Mouse (Mus musculus) thymus, postnatal 0 days (tissue): ENCODE measurements around the gene Eif3l. TPM values are rescaled to one million over a fixed set of nuclear protein-coding genes. Genes with fewer than 3 reads are reported as not detected.

Source experiments
- DNase-seq: peaks from one replicate; pipeline ENCODE4 v3.0.0-alpha.2; 2015; ENCODE audit warnings: low spot score
- polyA plus RNA-seq: library from polyadenylated mRNA; unstranded; fragments of >200 nt; fragmentation: Nextera tagmentation; extraction: Ambion mirVana; gene quantifications from 2 replicates; pipeline ENCODE4 v1.2.1, GENCODE M21; 2015

The Eif3l gene
- polyA plus RNA-seq, 1 experiment from 2014 or later: 200 TPM

- DNase-seq: no peak
Observed at GRCm38 (mm10) chr15:79092284-79092683, 17.3 kb downstream of the Eif3l start.

GRCm38 (mm10) chr15:79093083-79093839 lies 18.3 kb downstream of the Eif3l start:
- DNase-seq: no peak

GRCm38 (mm10) chr15:79095483-79095882 lies 20.5 kb downstream of the Eif3l start:
- no peak for DNase-seq

- DNase-seq: no peak
Observed at GRCm38 (mm10) chr15:79096556-79096955, 21.6 kb downstream of the Eif3l start.

DNA sequence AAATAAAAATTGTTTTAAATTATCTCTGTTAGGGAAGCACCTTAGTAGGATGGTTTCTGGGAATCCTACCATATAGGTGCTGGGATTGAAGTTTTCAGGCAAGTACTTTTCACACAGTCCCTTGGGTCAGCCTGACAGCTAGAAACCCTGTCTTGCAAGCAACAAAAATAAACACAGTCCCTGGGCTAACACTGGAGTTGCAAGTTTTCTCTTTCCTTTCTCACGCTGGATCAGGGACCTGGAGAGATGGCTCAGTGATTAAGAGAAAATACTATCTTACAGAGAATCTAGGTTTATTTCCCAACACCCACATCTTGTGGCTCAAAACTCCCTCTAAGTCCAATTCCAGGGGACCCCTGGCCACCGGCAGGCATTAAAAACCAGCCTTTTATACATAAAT lies 22.2 kb downstream of the Eif3l start:
- DNase-seq: no peak

DNA sequence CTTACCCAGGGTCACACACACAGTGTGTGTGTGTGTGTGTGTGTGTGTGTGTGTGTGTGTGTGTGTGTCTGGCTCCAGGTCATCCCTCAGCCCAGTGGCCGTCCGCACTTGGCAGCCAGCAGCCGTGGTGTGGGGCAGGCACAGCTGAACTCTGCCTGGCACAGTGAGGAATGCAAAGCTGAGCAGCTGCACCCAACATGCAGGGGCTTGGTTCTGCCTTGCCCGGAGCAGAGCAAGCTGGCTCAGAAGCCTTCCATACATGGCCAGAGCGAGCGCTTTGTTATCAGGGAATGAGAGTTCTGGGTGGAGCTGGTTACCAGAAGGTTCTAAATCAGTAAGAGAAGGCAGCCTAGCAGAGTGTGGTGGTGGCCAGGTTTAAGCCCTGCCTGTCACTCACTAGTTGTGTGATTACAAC lies 22.6 kb downstream of the Eif3l start:
- DNase-seq: no peak

DNA sequence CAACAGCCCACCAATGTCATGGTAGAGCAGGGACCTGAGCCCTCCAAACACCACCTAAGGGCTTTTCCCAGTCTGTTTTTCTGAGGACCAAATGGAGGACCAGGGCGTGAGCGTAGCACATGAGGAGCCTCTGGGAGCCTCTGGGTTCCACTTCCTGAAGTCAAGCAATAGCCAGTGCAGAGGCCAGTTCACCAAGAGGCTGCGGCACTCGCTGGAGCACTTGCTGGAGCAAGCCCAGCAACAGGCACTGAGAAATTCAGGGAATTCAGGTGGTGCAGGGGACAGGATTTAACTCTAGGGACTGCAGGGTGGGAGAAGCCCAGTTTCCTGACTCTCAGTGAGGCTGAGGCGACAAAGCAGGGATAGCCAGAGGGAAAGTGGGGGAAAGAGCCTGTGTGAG lies 23.2 kb downstream of the Eif3l start:
- DNase-seq: no peak

GRCm38 (mm10) chr15:79098868-79099267 lies 23.9 kb downstream of the Eif3l start:
- DNase-seq: no peak

GRCm38 (mm10) chr15:79099456-79099855 lies 24.5 kb downstream of the Eif3l start:
- no peak for DNase-seq

DNA sequence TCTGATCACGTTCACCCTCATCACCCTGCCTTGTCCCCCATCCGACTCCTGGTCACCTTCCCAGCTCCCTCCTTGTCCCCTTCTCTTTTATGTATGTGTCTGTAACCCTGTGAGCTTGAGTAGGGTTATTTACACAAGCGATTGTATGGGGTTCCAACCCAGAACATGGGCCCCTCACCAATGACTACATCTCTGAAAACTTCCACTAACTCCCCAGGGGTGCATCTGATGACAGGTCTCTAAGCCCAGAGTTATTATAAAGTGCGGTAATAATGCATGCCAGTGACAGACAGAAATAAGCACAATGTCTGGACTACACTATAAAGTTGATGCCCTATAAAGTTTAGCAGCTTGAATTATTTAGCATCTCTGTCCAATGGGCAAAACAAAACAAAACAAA lies 25.4 kb downstream of the Eif3l start:
- DNase-seq: no peak

- DNase-seq: no peak
Observed at GRCm38 (mm10) chr15:79101531-79101930, 26.6 kb downstream of the Eif3l start.

GRCm38 (mm10) chr15:79103264-79103663 lies 28.3 kb downstream of the Eif3l start:
- DNase-seq: no peak

GRCm38 (mm10) chr15:79105804-79106203 lies 30.8 kb downstream of the Eif3l start:
- DNase-seq: no peak

DNA sequence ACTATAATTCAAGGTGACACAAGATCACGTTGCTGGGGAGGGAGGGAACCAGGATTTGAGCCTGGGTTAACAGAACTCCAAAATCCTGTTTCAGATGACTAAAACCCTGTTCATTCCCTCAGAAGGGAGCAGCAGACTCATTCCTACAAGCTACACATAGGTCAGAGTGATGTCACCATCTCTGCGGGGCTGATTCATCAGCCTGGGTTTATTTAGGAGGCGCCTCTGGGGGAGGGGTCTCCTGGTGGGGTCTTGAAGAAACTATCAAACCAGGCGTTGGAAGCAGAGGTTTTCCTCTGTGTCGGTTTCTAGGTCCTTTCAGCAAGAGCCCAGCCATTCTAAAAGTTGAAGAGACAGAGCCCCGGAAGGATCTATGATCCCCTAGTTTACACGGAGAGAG lies 33.0 kb downstream of the Eif3l start:
- no peak for DNase-seq

DNA sequence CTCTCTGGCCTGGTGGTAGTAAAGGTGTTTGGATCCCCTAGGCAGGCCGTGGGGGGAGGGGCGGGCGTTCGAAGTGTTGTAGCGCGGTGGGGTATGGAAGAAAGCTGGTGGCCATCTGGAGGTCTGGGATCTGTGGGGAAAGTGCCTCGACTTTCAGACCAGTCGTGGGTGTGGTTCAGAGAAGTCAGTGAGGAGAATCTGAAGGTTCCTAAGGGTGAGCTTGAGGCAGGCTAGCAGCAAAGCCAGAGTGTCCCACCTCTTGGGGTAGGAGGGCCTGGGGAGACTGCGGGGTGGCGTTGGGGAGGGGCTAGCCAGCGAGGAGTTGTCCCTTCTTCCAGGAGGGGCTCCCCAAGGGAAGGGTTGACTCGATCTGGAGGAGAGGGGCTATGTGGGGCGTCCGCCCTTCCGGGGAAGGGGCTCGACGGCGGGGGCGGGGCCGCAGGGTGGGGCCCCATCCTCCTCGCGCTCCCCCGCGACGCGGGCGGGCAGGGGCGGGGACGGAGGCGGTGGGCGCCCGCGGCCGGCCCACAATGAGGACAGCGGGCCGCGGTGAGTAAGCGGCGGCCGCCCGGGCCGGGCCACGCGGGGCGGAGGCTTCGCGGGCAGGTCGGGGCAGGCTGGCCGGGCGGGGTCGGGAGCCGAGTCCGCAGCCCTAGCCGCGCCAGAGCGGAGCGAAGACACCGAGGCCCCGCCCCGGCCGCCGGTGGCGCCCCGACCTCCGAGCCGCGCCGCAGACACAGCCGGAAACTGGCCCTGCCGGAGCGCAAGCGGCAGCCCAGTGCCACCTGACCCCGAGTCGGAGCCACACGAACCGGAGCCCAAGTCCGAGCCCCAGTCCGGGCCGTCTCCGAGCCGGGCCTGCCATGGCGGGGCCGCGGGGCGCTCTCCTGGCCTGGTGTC lies 33.7 kb downstream of the Eif3l start, which contains the start of gene Micall1:
Gene Micall1 (plus strand): TSS at position 478 of the 900 bp plus-strand sequence.
- peak; percentile 59 for DNase-seq

DNA sequence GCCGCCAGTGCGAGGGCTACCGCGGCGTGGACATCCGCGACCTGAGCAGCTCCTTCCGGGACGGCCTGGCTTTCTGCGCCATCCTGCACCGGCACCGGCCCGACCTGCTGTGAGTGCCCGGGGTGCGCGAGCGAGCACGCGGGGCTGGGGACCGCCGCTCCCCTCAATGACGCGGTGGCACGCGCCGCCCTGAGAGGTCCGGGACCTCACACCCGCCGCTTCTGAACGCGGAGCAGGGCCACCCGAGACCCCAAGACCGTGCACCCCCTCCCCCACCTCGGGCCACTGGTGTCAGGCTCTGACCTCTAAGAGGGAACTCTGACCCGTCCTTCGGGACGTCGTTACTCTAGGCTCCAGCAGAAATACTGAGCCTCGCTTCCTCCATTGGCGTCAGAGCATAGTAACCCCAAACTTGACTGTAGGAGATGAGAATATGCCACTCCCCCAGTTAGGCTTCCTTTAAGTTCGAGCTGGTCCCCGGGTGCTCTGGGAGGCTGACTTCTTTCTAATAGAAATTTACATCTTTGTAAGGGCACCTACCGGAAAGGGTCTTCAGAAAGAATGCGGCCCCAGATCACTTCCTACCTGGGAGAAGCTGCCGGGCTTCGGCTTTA lies 34.4 kb downstream of the Eif3l start:
- peak; percentile 38 for DNase-seq

DNA sequence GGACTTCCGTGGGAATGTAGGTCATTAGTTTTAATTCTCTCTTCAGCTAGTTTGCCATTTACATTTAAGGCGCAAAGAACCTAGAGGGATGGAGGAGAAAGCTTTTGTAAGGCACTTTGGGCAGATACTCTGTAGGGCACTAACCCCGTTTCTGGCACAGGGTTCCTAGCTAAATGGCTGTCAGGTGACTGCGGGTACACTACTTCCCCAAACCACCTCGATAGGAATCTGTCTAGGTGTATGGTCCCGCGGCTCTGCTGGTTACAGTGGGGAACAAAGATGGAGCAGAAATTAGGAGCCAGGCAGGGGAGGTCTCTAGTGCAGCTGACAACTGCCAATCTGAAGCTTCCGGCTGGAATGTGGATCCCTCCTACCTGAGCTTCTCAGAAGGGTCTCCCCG lies 35.1 kb downstream of the Eif3l start:
- no peak for DNase-seq

DNA sequence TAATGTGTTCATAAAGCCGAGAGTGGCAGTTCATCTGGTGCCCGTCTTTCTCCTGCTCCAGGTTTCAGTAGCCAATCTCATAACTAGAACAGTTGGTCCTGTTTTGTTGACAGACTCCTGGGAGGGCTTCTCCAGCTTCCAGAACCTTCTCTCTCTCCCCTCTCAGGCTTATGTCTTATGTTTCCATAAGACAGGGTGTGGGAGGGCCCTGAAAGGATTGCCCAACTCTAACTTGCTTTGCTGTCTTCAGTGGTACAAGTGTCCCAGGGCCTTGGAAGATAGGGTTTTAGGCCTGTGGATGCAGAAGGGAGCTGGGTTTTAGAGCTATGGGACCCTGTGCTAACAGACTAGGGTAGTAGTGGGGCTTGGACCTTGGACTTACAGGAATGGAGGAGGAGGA lies 35.5 kb downstream of the Eif3l start:
- DNase-seq: no peak

DNA sequence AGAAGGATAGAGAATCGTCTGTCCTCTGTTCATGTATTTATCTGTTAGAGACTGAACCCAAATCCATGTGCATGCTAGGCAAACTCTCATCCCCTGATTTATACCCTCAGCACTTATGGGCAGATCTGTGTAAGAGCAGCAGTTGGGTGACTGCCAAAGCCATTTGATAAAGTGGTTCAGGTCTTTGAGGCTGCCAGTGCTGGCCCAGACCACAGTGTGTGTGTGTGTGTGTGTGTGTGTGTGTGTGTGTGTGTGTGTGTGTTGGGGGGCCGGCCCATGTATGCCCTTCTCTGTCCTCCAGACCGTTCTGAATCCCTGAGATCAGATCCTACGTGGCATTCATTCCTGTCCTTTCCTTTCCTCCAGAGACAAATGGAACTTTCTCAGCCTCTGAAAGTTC lies 36.8 kb downstream of the Eif3l start:
- no peak for DNase-seq

DNA sequence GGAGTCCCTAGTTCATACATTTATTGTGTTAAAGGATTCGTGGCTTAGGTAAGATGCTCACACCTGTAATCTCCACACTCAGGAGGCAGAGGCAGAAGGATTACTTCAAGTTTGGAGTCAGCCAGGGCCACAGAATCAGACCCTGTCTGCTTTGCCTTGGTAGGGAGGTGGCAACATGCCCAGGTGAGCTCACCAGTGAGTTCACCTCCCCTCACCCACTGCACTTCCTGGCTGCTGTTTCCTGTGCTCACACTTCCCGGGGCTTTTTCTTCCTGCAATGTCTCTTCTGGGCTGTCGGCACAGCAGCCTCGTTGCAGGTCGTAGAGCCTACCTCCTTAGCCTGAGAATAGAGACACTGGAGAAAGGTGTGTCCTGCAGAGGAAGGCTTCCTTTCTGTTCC lies 40.3 kb downstream of the Eif3l start:
- no peak for DNase-seq

DNA sequence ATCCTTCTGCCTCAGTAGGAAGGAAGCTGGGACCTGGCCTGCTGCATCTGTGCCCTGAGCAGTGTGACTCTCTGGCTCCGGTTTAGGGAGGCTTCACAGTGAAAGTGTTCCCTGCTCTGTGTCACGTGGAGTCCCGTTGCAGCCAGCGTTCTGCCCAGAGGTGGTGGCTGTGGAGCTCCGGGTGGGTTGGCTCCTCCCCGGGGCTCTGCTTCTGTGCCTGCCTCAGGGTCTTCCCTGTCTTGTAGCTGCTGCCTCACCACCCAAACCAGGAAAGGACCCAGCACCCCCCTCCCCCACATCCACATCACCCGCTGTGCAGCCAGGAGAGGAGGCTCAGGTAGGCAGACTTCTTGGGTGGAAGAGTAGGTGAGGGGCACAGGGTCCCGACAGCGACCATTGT lies 44.5 kb downstream of the Eif3l start:
- no peak for DNase-seq

DNA sequence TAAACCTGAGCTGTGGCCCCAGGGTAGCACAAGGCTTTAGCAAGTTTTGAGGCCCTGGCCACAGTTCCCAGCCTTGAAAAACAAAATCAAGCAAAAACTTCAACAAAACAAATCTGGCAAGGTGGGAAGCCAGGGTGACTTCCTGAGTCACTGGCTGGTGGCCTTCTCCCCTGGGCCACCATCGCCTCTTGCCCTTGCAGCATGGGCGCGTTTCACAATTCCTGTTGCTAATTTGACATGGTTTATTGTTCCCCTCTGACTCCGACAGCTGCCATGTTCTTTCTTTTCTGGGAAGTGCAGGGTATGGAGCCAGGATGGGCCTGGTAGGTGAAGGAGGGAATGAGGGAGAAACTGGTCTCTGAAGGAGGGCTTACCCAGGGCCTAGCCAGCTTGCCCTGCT lies 47.1 kb downstream of the Eif3l start:
- DNase-seq: no peak
